Mouse (Mus musculus) kidney, postnatal 4 days (tissue): Measurements from ENCODE around the gene Nek6.

Source experiments
- DNase-seq, 2 experiments: peaks; one replicate each; pipeline ENCODE4 v3.0.0; 2021; ENCODE audit warnings: mixed read lengths in 2 of 2

Nek6 gene

DNA sequence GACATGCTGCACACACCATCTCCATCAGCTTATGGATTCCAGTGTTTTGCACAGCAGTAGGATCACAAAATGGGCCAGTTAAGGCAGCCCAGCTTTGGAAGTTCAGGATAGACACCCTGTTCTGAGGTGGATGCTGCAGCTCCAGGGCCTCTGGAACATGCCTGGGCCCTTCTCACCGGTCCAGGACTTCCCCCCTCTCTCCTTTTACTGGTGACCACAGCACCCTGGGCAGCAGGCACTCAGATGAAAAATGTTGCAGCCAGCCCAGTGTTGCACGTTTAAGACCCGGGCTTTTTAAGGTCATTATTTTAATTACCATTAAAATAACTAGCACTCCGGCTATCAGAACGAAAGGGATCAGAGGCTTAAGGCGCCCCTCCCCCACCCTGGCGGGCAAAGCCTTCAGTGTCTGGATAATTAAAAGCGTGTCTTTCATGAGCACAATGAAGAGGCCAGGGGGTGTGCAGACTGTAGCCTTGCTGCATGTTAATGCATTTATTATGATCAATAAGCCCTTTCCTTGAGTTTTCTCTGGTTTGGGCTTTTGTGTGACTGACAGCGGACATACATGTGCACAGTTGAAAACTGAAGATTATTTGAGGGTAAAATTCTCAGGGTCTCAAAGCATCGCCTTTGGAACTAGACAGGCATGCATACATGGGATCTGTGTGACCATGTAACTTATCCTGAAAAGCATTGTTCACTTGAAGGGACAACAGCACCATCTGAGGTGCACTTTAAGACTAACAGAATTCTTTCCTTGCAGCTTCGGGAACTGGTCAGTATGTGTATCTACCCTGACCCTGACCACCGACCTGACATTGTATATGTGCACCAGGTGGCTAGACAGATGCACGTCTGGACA is 73.3 kb downstream of the Nek6 start:
- DNase-seq, result peak; percentile 30 to 33

DNA sequence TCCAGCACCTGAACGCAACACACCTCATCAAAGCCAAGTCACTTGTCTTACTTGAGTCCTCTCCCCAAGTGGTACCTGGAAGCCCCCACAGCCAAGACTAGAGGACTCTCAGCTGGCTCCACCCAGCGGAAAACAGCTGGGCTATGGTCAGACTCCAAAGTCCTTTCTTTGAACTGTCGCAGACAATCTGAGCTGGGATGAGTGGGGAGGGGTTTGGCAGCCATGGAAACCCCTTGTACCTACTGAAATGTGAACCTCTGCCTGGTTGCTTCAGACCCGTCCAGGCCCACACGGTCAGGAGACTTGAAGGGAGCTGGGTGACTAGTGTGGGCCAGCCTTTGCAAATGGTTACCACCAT is 73.9 kb downstream of the Nek6 start:
- DNase-seq, result peak; percentile 35 to 52

DNA sequence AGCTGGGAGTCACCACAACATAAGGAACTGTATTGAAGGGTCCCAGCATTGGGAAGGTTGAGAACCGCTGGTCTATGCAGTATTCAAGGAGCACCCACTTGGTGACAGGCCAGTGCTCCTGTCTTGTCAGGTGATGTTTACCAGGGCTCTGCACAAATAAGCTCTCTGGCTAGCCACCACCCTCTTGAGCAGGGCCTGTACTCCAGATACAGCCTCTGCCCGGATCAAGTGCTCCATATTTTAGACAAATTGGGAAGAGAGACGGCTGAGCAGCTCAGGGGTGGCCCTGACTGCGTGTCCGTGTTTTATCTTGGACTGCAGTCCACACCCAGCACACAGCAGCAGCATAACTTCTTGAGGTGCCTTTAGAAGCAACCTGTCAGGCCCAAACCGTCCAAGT is 75.3 kb downstream of the Nek6 start:
- DNase-seq, result no peak

DNA sequence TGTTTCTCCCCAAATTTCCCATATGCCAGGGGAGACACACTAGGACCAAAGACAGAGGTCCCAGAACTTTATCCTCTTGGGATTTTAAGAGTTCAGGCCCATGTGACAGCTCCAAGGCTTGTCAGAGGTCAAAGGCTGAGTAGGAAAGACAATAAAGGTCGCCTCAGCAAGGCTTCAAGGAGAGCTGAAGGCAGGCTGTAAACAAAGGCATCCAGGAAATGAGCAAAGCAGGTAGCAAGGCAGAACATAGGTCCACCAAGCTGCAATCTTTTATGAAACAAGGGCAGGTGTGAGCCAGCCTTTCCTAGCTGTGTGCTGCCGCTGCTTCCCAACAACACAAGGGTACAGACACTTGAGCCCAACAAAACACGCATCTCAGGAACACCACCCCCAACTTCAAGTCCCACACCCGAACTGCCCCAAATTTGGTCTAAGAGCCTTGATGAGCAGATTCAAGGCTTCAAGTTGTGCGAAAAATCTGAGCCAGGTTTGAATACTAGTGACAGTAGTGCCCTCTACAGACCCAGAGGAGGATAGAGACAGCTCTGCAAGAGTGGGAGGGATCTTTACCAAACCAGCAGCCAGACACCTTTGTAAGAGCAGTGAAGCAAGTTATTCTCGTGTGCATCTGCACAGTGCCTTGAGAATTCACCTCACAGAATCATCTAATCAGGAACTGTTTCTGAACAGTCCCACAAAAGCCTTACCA is 80.5 kb downstream of the Nek6 start:
- peak in 1 of 2 experiments; percentile 28 for DNase-seq

DNA sequence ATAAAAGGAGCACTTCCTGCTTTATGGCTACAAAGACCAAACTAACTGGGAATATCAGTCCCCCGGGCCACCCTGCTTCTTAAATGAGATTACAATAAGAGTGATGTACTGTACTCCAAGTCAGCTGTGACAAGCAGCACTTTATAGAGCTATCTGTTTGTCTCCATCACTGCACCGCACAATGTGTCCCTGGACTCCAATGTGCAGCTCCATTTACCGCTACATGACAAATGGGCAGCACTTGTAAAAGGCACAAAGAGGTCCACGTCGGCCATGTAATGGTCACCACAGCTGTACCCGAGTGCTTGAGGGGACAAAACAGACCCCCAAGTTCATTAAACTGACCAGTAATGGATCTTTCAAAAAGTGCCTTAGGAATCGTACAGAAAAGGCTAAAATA is 83.4 kb downstream of the Nek6 start:
- no peak for DNase-seq

DNA sequence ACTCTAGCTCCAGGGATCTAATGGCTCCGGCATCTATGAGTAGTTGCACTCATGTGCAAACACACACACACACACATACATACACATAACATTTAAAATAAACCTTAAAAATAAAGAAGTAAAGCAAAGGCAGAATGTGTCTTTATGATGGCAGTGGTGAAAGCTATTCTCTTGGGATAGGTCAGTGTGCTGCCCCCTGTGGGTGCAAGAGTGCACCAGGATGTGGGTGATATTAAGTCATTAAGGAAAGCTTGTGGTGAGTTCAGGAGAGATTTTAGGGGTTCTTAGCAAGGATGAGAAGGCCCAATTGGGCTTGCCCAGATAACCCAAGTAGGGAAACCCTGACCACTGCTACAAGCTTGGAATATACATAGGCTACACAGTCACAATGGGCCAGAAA is 86.5 kb downstream of the Nek6 start:
- DNase-seq, result peak; percentile 16 to 28

DNA sequence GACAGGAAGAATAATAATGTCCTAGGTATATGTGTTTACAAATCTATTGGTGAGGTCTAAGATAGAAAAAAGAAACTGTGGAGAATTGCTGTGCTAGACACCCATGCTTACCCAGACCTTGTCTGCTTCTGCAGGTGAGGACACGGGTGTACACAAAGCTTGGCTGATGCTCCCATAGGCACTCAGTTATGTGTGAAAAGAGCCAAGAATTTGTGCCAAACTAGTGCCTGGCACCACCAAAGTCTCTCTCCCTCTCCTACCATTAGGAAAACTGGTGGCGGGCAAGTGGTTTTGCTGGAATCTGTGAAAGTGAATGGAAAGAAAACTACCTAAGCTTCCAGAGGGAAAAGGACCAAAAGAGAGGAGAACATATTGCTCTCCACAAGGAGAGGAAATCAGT is 87.0 kb downstream of the Nek6 start:
- no peak for DNase-seq

DNA sequence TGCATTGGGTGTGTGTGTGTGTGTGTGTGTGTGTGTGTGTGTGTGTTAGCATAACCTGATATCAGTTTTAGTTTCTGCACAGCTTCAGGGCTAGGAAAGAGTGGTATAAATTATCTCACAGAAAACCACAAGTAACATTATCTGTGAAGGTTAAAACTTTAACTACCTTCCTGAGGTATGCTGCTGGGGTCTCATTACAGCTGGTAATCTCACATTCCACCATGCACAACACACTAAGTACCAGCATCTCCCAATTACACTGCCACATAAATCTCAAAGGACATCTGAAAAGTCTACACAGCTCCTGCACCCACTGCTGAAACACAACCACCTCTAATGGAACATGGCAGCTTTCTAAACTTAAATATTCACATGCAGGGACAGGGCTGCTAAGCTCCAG is 89.4 kb downstream of the Nek6 start:
- DNase-seq, result no peak

DNA sequence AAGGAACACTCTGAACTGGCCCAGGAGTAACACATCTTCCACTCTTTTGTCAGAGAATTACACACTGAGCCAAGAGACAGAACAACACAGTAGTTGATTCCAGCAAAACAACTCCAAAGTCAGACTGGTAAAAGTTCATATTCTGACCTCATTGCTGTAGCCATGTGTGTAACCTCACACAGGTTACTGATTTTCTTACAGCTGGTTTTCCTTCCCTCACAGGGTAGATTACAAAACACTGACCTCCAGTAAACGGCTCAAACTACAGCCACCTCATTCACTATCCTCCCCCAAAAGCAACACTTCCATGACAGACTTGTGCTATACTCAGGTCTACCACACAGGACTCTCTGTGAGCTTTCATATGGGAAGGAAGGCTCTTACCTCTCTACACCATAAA is 96.3 kb downstream of the Nek6 start:
- DNase-seq, result no peak

DNA sequence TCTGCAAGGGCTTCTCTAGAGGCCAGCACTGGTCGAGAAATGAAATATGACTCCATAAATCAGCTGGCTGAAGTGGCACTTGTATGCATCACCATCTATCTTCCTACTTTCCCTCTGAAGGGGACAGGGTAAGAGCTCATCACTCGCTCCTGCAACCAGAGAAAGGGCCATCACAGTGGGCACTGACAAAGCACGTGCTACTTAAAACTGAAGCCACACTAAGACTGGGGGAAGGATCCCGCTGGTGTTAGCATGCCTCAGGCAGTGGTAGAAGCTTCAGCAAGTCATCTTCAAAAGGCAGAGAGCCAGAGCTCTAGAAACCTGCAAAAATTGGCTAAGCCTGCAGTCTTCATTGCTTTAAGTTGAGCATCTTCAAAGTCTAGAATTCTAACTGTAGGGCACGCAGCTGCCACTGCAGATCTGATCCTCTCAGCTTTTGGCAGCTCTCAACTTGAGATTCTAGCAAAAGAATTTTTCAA is 97.4 kb downstream of the Nek6 start:
- no peak for DNase-seq

DNA sequence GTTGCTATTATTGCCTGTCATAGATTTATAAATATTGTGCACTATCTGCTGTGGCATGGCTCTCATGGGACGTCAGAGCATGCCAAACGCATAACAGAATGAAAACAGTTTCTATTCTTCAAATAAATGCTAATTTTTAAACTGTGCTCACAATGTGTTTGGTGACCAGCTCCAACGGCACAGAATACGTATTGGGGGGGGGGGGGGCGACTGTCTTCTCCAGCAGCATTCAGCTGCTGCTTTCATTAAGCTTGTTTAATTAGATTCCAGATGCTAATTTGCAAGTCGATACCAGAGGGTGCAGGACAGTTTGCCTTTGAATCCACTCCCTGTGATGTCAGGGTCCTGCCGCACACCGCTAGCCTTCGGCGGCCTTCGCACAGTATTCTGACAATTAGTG is 97.9 kb downstream of the Nek6 start:
- no peak for DNase-seq

DNA sequence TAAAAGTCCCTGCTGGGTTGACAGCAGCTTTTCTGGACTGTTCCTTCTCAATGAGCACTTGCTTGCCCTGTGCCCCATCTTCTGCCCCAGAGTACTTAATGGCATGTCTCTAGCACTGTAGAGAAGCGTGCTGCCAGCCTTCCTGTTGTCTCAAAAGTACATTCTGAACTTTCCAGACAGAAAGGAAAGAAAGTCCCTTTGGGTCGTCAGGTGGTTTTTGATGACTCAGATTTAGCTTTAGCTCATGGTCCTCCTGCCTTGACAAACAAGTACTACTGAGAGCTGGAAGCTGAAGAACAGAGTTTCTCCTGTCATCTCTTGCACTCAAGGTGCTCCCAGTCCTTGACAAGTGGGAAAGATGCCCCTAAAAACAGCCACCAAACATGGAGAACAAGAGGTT is 98.7 kb downstream of the Nek6 start:
- no peak for DNase-seq

DNA sequence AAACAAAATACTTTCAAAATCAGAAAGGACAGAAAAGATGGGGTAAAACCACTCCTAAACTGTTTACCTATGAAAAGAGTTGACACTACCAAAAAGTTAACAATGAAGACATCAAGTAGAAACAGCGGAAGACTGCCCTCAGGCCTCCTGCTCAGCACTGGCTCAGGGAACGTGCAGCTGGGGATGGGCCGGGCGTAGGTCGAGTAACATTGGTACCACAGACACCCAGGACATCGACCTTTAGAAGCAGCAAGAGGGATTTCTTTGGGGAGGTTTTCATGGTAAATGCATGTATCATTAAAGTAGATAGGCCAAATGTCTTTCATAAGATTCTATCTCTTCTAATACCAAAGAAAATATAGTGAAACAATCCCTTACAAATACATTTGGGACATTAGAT is 101.2 kb downstream of the Nek6 start:
- no peak for DNase-seq

DNA sequence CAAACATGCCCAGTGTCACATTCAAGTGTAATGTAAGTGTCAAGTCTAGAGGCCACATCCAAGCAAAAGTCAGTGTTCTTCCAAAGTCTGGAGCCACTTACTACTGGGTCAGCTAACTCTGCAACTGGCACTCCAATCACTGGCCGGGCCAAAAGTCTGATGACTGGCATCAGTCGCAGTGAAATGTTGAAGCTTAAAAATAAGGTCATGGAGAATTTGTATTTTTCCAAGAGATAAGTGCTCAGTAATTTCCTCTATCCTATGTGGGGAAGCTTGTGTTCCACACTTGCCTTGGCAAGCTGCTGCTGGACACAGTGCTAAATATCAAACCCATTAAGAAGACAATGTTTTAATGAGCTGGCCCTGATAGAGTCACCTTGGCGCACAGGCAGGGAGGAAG is 102.1 kb downstream of the Nek6 start:
- no peak for DNase-seq

DNA sequence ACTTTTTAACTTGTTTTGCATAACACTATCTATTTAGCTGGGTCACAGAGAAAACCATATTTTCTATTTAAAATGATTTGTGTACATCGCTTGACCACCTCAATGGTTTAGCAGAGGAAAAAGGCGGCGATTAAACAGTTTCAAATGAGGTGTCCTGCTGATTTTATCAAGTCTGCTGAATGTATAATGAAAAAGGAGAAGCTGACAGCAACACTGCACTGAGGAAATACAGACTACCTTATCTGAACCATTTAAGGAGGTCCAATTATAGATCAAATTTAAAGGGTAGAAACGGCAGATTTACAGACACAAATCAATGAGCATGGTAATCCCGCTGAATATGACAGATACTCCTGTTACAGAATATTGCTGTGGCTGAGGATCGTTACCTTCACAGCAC is 103.0 kb downstream of the Nek6 start:
- DNase-seq, result no peak

DNA sequence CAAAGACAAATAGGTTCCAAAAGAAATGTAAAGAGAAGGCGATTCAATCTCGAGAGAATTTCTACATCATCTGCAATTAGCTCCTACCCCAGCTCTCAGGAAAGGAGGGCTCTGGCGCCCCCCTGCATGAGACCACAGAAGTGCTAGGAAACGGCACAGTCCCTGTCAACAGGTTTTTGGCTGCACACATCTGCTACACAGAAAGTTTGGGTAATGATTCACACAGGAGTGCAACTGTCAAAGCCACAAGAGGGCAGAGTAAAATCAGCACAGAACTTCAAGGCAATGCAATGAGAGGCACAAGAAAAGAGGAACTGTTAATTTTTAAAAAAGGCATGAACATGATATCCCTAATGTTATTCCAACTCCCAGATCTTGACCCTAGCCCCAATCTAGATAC is 104.6 kb downstream of the Nek6 start:
- peak; percentile 27 to 44 for DNase-seq

DNA sequence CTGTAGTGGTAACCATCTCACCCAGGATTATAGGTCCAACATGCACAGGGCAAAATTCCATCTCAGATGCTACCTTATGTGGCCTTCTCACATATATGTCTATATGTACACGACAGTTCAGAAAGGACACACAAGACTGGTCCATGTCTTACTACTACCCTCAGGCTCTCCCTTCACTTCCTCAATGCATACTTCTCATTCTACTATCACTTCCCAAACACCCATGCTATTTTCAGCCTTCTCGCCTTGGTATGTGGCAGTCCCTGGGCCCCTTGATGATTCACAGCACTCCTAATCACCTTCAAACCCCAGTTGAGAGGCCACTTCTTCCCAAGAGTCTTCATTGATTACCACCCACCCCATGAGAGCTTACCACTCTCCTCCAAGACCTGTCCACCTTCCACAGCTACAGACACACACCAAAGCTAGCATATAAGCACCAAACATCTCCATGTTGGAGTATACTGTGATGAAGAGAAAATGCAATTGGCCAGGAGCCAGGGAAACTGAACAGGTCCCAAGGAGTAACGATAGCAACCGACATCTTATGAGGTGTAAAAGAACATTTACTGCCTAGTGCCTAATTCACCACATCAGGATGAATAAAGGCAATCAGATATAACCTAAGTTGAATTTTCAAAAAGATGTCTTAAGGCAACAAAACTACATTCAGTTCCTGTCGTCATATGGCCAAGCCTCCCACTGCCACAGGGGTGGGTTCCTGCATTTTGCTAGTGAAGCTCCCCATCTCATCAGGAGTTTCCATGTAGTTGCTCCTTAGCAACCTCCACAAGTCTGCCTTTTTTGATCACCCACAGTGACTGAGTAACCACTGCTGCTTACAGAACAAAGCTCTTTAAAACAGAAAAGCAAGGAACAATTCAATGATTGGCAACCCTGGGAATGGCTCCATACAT is 105.8 kb downstream of the Nek6 start:
- DNase-seq, result no peak

DNA sequence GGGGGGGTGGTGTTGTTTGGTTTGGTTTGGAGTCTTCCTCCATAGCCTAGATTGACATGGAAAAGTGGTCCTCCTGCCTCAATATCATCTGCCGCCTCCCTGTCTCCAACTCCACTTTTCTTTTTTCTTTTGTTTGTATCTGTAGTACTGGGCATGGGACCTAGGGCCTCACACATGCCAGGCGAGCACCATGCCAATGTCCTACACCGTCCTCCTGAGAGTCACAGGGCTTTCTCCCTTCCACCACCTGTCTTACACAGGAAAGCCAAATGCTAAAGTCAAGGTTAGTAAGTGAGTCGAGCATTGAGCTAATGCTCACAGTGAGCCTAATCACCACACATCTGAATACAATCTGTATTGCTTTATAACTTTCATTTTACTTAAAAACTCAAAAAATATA is 108.3 kb downstream of the Nek6 start:
- no peak for DNase-seq

DNA sequence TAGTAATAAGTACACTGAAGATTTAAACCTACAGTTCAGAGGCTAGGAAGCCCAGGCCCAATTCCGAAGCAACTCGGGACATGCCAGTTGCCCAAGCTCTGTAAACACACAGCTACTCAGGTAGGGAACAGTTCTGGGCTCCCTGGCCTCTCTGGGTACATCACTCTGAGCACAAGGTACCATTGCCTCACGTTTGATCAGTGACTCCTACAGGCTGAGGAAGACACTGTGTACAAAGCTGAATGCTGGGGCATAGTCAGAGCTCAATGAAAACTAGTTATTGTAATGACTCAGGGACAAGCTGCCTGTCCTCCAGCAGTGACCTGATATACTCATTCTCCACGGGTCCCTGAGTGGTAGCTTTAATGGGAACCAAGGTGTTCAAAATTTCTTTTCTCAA is 109.6 kb downstream of the Nek6 start:
- no peak for DNase-seq

DNA sequence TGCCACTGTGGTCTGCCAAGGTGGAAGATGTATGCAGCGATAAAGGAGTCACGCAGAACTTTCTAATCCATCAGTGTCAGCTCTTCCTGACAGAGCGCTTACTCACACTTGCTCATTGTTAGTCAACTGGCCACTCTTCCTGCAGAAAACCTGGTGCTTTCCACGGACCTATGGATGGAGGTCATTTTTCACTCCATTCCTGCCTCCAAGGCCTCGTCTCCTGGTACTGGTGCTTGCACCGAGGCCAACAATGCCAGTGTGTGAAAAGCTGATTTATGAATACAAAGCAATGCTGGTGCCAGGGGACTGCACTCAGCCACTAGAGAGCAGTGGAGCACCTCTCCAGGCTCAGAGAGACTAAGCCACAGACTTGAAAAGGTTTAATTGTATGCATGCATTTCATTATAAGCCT is 110.2 kb downstream of the Nek6 start:
- peak; percentile 8 to 18 for DNase-seq

DNA sequence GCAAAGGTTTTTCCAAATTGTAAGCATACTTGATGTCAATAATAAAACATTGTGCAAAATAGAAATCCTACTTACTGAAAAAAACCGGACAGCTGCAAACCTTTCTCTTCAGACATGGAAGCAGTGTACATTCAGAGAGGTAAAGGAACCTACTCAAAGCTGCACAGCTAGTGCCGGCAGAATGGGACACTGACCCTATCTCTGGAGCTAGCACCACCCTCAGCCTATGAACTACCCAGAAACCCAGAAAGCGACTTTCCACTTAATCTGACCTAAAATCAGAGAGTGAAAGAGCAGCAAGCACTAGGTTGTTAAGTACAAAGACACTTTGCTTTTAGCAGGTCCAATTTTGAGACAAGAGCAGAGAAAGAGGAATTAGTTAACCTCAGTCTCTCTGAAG is 112.0 kb downstream of the Nek6 start:
- no peak for DNase-seq

DNA sequence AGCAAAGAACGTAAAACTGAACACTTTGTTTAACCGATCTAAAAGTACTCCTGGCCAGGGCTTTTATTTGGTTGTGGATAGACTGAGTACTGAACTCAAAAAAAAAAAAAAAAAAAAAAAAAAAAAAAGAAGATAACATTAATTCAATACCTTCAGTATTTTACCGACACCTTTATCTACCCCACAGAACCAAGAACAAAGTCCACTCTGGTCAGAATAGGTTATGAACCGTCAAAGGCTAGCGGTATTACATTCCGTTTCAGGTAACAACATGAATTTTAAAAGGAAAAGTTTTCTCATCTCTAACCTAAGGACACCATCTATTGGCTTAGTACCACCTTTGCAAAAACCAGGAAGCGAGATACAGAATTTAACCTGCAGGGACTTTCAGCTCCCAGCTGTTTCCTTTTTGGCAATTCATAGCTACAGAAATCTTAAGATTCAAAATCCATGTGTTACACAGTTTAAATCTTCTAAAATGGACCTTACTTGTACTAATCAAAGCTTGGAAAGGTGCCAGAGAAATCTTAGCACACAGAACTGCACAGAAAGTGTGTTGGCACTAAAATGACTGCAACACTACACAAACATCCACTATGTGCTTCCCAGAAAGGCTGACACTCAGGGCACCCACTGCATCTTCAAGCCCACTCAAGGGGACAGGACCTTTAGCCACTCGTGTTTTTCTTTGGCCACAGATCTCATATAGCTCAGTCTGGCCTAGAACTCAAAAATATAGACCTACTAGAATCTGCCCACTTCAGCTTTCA is 112.6 kb downstream of the Nek6 start:
- no peak for DNase-seq

DNA sequence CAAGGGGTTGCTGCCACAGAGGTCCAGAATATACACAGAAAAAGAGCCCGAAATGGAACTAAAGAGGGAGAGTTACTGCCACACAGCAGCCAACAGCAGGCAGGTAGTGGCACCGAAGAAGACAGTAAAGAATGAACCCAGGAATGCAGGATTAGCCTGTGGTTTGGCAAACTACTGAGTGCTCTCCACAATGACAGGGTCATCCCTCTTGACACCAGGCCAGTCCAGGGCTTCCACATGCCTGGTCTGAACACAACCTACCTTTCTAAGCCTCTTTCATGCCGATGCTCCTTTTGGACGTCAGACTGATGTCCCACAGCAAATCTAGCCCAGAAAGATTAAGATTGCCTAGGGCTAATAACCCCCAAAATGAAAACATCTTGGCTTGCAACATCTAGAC is 117.4 kb downstream of the Nek6 start:
- DNase-seq, result no peak
